Mouse (Mus musculus) kidney, embryonic 16.5 days (tissue): ENCODE results near the gene Stox2. TPM values are rescaled to one million over a fixed set of nuclear protein-coding genes. Genes with fewer than 3 reads are reported as not detected.
"Not testable (repeated sequence)": the region's sequence is repeated elsewhere in the genome, so short reads cannot be mapped to it uniquely, and the experiment has no call there.

Experiments
- ATAC-seq: fragments of 200-750 bp; cut with Nextera tagmentation; 2 replicates; pipeline ENCODE4 v1.8.0; 2017; ENCODE audit warnings: moderate TSS enrichment; ENCODE audit not compliant: low FRiP score, low TSS enrichment
- H3K27ac ChIP-seq: fragments of 300-500 bp; sonication (generic); 2 replicates; pipeline ENCODE4 v1.5.1; 2014; ENCODE audit warnings: low read length
- H3K27me3 ChIP-seq: fragments of 300-500 bp; sonication (generic); 2 replicates; pipeline ENCODE4 v1.6.1; 2014; ENCODE audit warnings: low read length, control low read depth, mixed read lengths; ENCODE audit not compliant: insufficient read depth
- H3K36me3 ChIP-seq: fragments of 300-500 bp; sonication (generic); 2 replicates; pipeline ENCODE4 v1.6.1; 2014; ENCODE audit warnings: low read length, control low read depth, mixed read lengths; ENCODE audit not compliant: insufficient read depth
- H3K4me1 ChIP-seq: fragments of 300-500 bp; sonication (generic); 2 replicates; pipeline ENCODE4 v1.6.1; 2014; ENCODE audit warnings: low read length, control low read depth, mixed read lengths; ENCODE audit not compliant: insufficient read depth
- H3K4me2 ChIP-seq: fragments of 300-500 bp; sonication (generic); replicated peaks from 2 replicates; pipeline ENCODE4 v1.6.1; 2014; ENCODE audit warnings: low read depth, low read length
- H3K4me3 ChIP-seq: fragments of 300-500 bp; sonication (generic); 2 replicates; pipeline ENCODE4 v1.5.1; 2014; ENCODE audit warnings: mild to moderate bottlenecking, low read length
- H3K9ac ChIP-seq: fragments of 300-500 bp; sonication (generic); replicated peaks from 2 replicates; pipeline ENCODE4 v1.6.1; 2014; ENCODE audit warnings: low read length
- H3K9me3 ChIP-seq: fragments of 300-500 bp; sonication (generic); 2 replicates; pipeline ENCODE4 v1.6.1; 2016; ENCODE audit warnings: low read length, control low read depth
- WGBS: fragments of 180-500 bp; shearing (Covaris S2); extraction: QIAGEN DNeasy Blood & Tissue Kit; methylation state at CpG from one replicate; pipeline ENCODE4 v1.1.7; 2014; 5-methylcytosine and 5-hydroxymethylcytosine counted together
- polyA plus RNA-seq: library from polyadenylated mRNA; unstranded; fragments of >200 nt; fragmentation: Nextera tagmentation; extraction: Ambion mirVana; gene quantifications from 2 replicates; pipeline ENCODE4 v1.2.1, GENCODE M21; 2015

Stox2 gene
- polyA plus RNA-seq, 1 experiment from 2014 or later, result 9.4 TPM

- H3K4me2 ChIP-seq, result no peak overlapping the region
- 97% methylated on average over 10 of the region's 10 CpGs for WGBS
- H3K4me3 ChIP-seq, result no peak overlapping the region
- H3K36me3 ChIP-seq, result no peaks in the 10 kb centered on the region
- no peaks in the 10 kb centered on the region for H3K27me3 ChIP-seq
- H3K9ac ChIP-seq, result no peak overlapping the region
- no peak overlapping the region for H3K27ac ChIP-seq
- peaks cover 4% of the 10 kb centered on the region; the same call in 1 of the 2 replicates for H3K4me1 ChIP-seq
- no peak for ATAC-seq
- H3K9me3 ChIP-seq, result peaks cover 13% of the 10 kb centered on the region
Measured at GRCm38 (mm10) chr8:47458591-47458990, 12.4 kb upstream of the Stox2 start.

- whole genome bisulfite sequencing, result 93% methylated on average over 2 of the region's 2 CpGs
- H3K4me3 ChIP-seq, H3K27me3 ChIP-seq, H3K4me2 ChIP-seq, H3K9me3 ChIP-seq, H3K4me1 ChIP-seq, H3K27ac ChIP-seq, H3K36me3 ChIP-seq, H3K9ac ChIP-seq, ATAC-seq: not testable (repeated sequence)
Measured at GRCm38 (mm10) chr8:47449211-47449610, 3.0 kb upstream of the Stox2 start.

GRCm38 (mm10) chr8:47439271-47439670 is 6.9 kb downstream of the Stox2 start:
- H3K27me3 ChIP-seq, result no peaks in the 10 kb centered on the region
- H3K9me3 ChIP-seq, result no peaks in the 10 kb centered on the region
- WGBS, result 52% methylated on average over 12 of the region's 12 CpGs
- H3K9ac ChIP-seq, result no peak overlapping the region
- no peaks in the 10 kb centered on the region for H3K36me3 ChIP-seq
- no peak overlapping the region for H3K4me3 ChIP-seq
- no peak overlapping the region for H3K27ac ChIP-seq
- H3K4me1 ChIP-seq, result 0 out of 2 replicates have a peak, but pooled peaks cover 5% of the 10 kb centered on the region
- H3K4me2 ChIP-seq, result no peak overlapping the region
- ATAC-seq, result no peak

- Histone ChIP-seq H3K27me3 (no peaks in the 10 kb centered on the region), H3K36me3 (no peaks in the 10 kb centered on the region), H3K4me1 (0 out of 2 replicates have a peak, but pooled peaks cover 5% of the 10 kb centered on the region), H3K9ac (no peak overlapping the region), H3K9me3 (no peaks in the 10 kb centered on the region), H3K27ac (no peak overlapping the region), H3K4me3 (no peak overlapping the region), H3K4me2 (no peak overlapping the region)
- WGBS, result 79% methylated on average over 6 of the region's 6 CpGs
- ATAC-seq, result no peak
Measured at GRCm38 (mm10) chr8:47437976-47438375, 8.2 kb downstream of the Stox2 start.

- H3K4me3 ChIP-seq, result no peak overlapping the region
- no peak overlapping the region for H3K4me2 ChIP-seq
- no peaks in the 10 kb centered on the region for H3K9me3 ChIP-seq
- H3K27ac ChIP-seq, result no peak overlapping the region
- no peak for ATAC-seq
- no peaks in the 10 kb centered on the region for H3K27me3 ChIP-seq
- 73% methylated on average over 2 of the region's 2 CpGs for WGBS
- no peaks in the 10 kb centered on the region for H3K36me3 ChIP-seq
- H3K9ac ChIP-seq, result no peak overlapping the region
- peaks cover 10% of the 10 kb centered on the region; the same call in 1 of the 2 replicates for H3K4me1 ChIP-seq
Measured at GRCm38 (mm10) chr8:47435861-47436260, 10.3 kb downstream of the Stox2 start.

GRCm38 (mm10) chr8:47435412-47435811 is 10.8 kb downstream of the Stox2 start:
- no peaks in the 10 kb centered on the region for H3K9me3 ChIP-seq
- H3K4me2 ChIP-seq, result no peak overlapping the region
- H3K9ac ChIP-seq, result no peak overlapping the region
- no peaks in the 10 kb centered on the region for H3K36me3 ChIP-seq
- ATAC-seq, result no peak
- H3K4me1 ChIP-seq, result peaks cover 10% of the 10 kb centered on the region; the same call in 1 of the 2 replicates
- H3K27ac ChIP-seq, result no peak overlapping the region
- no peaks in the 10 kb centered on the region for H3K27me3 ChIP-seq
- H3K4me3 ChIP-seq, result no peak overlapping the region
- WGBS, result 64% methylated on average over 4 of the region's 4 CpGs

- peaks cover 10% of the 10 kb centered on the region; the same call in 1 of the 2 replicates for H3K4me1 ChIP-seq
- H3K4me3 ChIP-seq, result no peak overlapping the region
- no peaks in the 10 kb centered on the region for H3K27me3 ChIP-seq
- WGBS, result 53% methylated on average over 4 of the region's 4 CpGs
- H3K36me3 ChIP-seq, result no peaks in the 10 kb centered on the region
- no peak for ATAC-seq
- H3K4me2 ChIP-seq, result no peak overlapping the region
- H3K9ac ChIP-seq, result no peak overlapping the region
- no peaks in the 10 kb centered on the region for H3K9me3 ChIP-seq
- no peak overlapping the region for H3K27ac ChIP-seq
Measured at GRCm38 (mm10) chr8:47431263-47431662, 14.9 kb downstream of the Stox2 start.

GRCm38 (mm10) chr8:47414258-47414525 is 32.0 kb downstream of the Stox2 start:
- not testable (repeated sequence) for H3K9me3 ChIP-seq, H3K4me1 ChIP-seq, ATAC-seq, H3K36me3 ChIP-seq
- Histone ChIP-seq H3K4me2 (peak overlapping the region; percentile 88), H3K27me3 (peaks cover 29% of the 10 kb centered on the region), H3K9ac (peak overlapping the region; percentile 39), H3K4me3 (peak overlapping the region; percentile 87), H3K27ac (peak overlapping the region; percentile 76; the same call in 1 of the 2 replicates)
- WGBS, result 2% methylated on average over 8 of the region's 8 CpGs

- no peaks in the 10 kb centered on the region for H3K36me3 ChIP-seq
- H3K27ac ChIP-seq, result peak overlapping the region; percentile 94
- ATAC-seq, result peak; percentile 83
- H3K9me3 ChIP-seq, result no peaks in the 10 kb centered on the region
- peaks cover 9% of the 10 kb centered on the region; the same call in 1 of the 2 replicates for H3K4me1 ChIP-seq
- H3K27me3 ChIP-seq, result peaks cover 29% of the 10 kb centered on the region
- H3K4me3 ChIP-seq, result peak overlapping the region; percentile 87
- under 1% methylated on average over 43 of the region's 46 CpGs for WGBS
- H3K9ac ChIP-seq, result peak overlapping the region; percentile 77
- peak overlapping the region; percentile 88 for H3K4me2 ChIP-seq
Measured at GRCm38 (mm10) chr8:47413524-47414257, 32.5 kb downstream of the Stox2 start.

- under 1% methylated on average over 74 of the region's 81 CpGs for WGBS
- H3K27me3 ChIP-seq, result peaks cover 29% of the 10 kb centered on the region
Measured at GRCm38 (mm10) chr8:47412696-47413523, 33.3 kb downstream of the Stox2 start.

More at GRCm38 (mm10) chr8:47412696-47413523, 33.3 kb downstream of the Stox2 start:
- Histone ChIP-seq H3K36me3 (no peaks in the 10 kb centered on the region), H3K9ac (peak overlapping the region; percentile 77), H3K4me1 (peaks cover 10% of the 10 kb centered on the region; the same call in 1 of the 2 replicates), H3K9me3 (no peaks in the 10 kb centered on the region), H3K4me3 (peak overlapping the region; percentile 87), H3K4me2 (peak overlapping the region; percentile 88), H3K27ac (peak overlapping the region; percentile 94)
- ATAC-seq, result peak; percentile 74
